Mouse (Mus musculus) kidney, adult 9 months (tissue): ENCODE measurements around the gene Majin.
A peak's percentile ranks its signal among the peaks of the same experiment; 100 is the strongest.

ENCODE experiments used
- DNase-seq: peaks from one replicate; pipeline ENCODE4 v3.0.0; 2022

Gene Majin

DNA sequence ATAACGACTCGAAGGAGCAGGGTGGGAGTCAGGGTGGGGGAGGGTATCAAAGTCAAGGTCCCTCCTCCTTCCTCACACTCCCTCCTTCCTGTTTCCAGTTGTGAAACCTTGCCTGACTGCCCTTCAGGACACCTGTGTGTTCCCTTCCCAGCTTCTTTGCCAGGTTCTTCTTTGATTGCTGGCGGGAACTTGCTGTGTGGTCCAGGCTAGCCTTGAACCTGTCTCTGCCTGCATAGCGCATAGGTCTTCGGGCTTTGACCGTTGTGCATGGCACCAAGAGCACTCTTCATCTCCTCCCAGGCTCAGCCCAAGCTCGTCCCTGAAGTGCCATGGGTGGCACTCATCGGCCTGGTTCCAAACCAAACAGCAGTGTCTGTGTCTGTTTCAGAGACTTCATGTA lies 80.8 kb downstream of the Majin start:
- no peak for DNase-seq

DNA sequence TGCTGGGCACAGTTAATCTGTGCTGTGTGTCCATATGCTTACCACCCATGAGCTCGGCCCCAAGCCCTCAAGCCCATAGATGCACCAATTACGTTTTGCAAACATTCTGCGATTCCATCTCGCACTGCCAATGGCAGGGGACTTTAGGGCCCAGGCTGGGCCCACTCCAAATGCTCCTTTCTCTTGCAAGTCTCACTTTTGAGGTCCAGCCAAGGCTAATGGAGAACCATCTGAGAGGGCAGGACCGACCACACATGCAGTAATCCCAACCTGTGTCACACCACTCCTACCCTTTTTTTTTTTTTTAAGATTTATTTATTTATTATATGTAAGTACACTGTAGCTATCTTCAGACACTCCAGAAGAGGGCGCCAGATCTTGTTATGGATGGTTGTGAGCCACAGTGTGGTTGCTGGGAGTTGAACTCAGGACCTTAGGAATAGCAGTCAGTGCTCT lies 81.6 kb downstream of the Majin start:
- no peak for DNase-seq

DNA sequence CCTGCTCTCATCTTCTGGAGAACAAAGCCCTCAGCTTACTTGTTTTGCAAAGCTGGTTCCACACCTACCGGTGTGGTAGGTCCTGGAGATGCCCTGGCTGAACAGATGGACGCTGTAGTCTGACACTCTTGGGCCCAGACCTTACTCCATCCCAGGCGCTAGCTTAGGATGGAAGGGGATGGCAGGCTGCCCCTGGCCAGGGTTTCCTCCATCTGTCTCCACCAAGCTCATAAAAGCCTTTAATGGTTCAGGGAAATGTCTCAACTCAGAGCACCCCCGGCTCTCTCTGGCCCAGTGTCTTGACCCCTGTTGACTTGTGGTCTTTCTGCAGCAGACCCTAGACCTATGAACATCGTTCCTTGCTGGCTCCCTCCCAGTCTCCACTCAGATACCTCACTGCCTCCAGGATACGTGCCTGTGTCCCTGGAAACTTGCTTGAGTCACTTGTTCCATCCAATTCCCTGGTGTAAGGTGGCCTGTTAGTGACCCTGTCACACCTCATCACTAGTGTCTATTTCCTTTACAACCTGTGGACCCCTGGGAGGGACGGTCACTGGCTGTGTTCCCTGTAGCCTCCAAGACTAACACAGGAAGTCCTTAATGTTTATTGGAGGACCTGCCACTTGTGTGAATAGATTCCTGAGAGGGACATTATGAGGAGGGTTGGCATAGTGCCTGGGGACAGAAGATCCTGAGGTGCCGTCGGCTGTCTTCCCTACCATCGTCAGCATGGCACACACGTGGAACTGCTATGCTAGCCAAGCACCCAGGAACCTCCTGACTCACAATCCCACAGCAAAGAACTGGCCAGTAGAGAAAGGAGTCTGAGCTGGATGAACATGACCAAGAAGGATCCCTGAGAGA lies 83.3 kb downstream of the Majin start:
- DNase-seq = peak; percentile 59

DNA sequence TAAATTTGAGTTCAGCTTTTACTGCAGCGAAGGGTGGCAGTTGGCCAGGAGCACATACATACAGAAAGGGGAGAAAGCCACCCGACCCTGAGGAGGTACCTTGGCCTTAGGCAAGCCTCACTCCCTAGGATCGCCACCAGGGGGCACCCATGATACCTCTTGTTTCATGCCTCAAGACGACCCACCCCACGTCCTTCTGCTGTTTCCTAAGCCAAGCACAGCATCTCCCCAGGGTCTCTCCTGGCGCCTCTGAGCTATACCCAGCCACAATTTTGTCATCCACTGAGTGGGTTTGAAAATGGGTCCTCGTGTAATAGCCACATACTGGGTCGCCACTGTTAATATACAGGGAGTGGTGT lies 84.0 kb downstream of the Majin start:
- peak; percentile 93 for DNase-seq

DNA sequence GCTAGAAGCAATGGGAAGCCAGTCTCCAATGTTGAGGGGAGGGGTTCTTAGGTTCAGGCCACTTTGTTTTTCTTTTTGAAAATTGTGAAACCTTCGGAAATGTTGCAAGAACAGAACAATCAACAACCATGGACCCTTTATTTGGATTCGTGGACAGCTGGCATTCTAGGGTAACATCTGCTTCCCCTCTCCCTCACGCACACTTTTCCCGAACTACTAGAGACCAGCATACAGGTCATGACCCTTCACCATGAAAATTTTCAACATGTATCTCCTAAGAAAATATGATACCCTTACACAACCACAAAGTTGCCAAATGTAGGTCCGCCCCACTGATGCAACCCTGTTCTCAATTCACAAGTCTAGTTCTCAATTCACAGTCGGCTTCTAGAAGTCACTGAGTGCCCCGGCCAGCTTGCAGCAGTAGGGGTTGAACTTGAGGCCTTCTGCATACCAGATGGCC lies 84.5 kb downstream of the Majin start:
- DNase-seq = no peak

DNA sequence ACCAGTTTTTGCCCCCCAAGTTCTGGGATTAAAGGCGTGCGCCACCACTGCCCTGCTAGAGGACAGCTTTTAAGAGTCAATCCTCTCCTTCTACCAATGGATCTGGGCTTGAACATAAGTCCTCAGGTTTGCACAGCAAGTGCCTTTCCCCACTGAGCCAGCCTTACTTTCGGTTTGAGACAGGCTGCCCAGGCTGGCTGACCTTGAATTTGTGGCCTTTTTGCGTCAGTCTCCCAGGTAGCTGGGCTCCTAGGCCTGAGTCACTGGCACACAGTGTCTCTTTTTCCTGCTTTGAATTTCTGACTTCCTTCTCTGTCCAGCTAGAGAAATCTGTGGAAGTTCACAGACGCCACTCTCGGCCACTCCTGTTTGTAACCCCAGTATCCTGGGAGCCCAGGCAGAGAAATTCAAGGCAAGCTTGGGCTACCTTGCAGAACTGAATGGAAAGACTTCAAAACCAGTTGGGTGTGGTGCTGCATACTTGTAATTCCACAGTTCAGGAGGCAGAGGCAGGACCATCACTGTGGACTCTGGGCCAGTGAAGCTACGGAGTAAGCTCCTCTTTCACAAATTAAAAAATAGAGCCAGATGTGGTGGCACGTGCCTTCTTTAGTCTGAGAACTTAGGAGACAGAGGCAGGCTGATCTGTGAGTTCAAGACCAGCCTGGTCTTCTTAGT lies 85.7 kb downstream of the Majin start:
- no peak for DNase-seq

DNA sequence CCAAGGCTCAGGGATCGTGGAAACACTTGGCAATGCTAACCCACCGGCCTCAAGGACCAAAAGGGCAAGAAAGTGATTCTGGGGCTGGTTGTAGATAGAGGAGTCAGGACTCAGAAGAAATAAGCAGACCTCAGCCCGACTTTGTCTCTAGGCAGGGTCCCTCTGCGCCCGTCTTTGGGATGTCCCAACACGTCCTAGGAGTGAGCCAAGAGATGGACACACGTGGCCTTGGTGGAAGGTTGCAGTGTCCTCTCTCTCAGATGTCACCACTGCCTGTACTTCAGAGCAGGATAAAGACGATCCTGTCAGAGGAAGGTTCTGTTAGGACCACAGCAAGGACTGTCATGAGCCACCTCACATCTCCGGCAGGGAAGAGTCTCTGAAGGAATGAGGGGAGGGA lies 86.5 kb downstream of the Majin start:
- DNase-seq = no peak

DNA sequence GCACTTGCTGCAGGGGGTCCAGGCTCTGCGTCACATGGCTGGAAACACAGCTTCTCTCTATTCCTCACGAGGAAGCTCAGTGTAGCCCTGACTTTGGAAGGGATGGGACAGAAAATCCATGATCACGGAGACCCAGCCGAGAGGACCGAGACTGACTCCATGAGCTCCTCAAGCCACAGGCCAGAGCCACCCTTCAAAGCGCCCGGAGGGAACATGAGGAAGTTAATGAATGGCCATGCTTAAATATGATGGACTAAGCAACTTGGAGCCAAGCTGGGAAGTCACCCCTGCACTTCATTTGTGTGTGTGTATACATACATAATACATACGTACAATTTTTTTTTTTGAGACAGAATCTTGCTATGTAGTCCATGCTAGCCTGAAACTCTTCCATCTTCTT lies 87.0 kb downstream of the Majin start:
- peak; percentile 79 for DNase-seq

DNA sequence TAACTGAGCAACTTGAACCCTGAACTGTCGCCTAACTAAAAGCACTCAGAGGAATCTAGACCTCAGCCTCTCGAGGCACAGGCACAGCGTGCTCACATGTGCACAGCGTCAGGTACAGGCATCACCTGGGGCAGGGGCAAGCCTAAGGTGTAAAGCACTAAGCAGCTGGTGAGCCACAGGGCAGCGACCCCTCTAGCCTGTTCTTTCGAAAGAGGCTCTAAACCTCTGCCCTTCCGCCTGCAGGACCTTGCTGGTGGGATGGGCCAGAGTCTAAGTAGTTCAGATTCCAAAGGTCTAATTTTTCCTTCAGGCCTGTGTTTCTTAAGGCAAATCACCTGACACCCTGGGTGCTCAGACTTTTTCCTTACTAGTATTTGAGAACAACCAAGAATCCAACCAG lies 87.9 kb downstream of the Majin start:
- peak; percentile 91 for DNase-seq

DNA sequence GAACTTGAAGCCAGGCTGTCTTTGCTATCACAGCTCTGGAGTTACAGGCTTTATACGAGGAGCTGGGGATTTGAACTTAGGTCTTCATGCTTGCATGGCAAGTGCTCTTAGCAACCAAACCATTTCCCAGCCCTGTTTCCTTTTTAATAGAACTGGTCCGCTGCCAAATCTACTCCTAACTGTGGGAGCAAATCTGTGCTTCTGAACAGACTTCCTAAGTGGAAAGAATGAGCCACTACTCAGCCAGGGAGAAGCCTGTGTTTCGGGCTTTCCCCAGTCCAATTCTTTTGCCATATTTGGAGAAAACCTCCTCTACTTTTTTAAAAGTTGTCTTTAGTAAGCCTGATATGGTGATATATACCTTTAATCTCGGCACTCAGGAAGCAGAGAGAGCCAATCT lies 88.5 kb downstream of the Majin start:
- no peak for DNase-seq

DNA sequence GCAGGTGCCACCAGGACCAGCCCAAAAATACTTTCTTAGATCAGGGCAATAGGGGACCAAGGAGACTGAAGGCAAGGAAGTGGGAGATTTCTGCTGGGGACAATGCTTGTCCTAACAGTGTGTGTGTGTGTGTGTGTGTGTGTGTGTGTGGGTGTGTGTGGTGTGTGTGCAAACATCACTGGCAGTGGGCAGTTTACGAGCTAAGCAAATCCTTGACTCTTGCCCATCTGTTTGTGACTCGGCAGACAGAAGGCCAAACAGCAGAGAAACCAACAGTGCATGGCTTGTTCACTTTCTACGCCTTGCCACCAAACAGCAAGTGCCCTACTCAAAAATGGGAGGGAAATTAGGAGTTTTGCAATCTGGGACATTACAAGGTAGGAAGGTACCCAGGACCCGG lies 89.4 kb downstream of the Majin start:
- no peak for DNase-seq
